Mouse (Mus musculus) liver, embryonic 14.5 days (tissue): Measurements from ENCODE around the gene Gmds.

ENCODE experiments used
- CTCF ChIP-seq: IDR thresholded peaks from 2 replicates; pipeline ENCODE4 v1.5.1; 2016; ENCODE audit warnings: antibody characterized with exemption, low read depth, control low read depth
- EP300 ChIP-seq: IDR thresholded peaks from 2 replicates; pipeline ENCODE4 v1.6.1; 2016; ENCODE audit warnings: antibody characterized with exemption, low read depth

- TF ChIP-seq CTCF (no peak), EP300 (no peak)
Observed at GRCm38 (mm10) chr13:31909031-31909430, 429.5 kb downstream of the Gmds start.
